Mouse (Mus musculus) gastrocnemius, postnatal 36 days (tissue): ENCODE data around the gene Hipk1. TPM values are rescaled to one million over a fixed set of nuclear protein-coding genes. Genes with fewer than 3 reads are reported as not detected.

ENCODE experiments used
- DNase-seq, 2 experiments: peaks; one replicate each; pipeline ENCODE4 v3.0.0; 2022
- intact Hi-C: fragments of 180-260 bp; cut with DNase I; formaldehyde crosslinking; loops from one replicate; pipeline ENCODE4 v1.15.1; 2025
- total RNA-seq, 2 experiments: library from RNA; stranded (reverse); gene quantifications; 2 replicates each; pipeline ENCODE4 v1.2.3; 2021

Hipk1 gene
- total RNA-seq, 2 experiments from 2014 or later = 53.8 to 61.3 TPM

- no peak for DNase-seq
- intact Hi-C loops = no loop called here
Measured at GRCm38 (mm10) chr3:103729850-103730249, 61.5 kb downstream of the Hipk1 start.

DNA sequence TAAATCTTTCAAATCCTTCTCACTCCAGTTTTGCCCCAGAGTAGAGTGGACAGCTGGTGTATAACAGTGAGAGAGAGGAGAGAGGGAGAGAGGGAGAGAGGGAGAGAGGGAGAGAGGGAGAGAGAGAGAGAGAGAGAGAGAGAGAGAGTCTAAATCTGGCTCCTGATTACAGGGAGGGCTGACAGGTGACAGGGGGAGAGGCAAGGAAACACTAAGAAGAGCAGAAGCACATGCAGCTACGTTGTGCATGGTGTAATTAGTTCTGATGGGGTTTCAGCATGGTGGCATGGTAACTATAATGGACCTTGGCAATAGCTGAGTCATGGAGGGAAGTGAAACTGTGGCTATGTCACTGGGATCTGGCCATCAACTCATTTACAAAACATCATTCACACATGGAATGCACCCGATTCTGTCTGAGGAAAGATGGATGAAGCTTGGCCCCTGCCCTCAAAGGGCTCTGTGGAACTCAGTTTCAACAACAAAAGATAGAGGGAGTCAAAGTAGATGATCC is 63.5 kb downstream of the Hipk1 start:
- DNase-seq = no peak
- intact Hi-C loops = no loop called here

DNA sequence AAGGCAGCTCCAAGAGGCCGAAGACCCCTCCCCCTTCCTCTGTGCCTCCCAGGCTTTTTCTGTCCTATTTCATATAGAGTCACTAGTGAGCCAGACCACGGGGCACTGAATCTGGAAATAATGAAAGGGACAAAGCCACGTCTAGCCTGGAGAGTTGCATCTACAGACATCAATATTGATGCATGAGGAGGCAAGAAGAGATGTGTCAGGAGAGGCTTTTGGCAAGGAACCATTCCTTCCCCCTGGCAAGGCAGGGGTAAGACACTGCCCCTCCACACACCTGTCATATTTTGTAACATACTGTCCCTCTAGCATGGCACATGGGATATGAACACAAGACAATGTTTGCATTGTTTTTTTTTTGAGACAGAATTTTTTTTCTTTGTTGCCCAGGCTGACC is 64.7 kb downstream of the Hipk1 start:
- intact Hi-C loops = no loop called here

DNA sequence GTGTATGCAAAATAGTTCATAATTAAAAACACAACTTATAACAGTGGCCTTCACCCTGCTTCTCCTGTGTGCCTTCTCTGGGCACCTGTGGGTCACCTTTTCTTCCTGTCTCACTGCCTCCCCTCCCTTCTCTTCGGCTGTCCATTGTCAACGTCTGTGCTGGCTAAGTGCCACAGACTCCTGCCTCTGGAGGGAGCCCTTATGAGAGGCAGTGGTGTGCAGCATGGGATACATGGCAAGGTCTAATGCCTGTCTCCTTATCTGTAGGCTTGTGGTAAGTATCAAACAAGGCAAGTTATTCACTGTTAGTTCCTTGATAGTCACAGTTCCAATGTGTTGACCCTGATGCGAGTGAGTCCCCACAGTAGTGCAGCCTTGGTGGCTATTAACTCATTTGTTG is 67.2 kb downstream of the Hipk1 start:
- DNase-seq = no peak
- intact Hi-C loops = no loop called here

More for the DNA sequence above, 64.7 kb downstream of the Hipk1 start:
- DNase-seq = no peak

- no peak for DNase-seq
- intact Hi-C loops = no loop called here
Measured at GRCm38 (mm10) chr3:103718728-103719127, 72.6 kb downstream of the Hipk1 start.

DNA sequence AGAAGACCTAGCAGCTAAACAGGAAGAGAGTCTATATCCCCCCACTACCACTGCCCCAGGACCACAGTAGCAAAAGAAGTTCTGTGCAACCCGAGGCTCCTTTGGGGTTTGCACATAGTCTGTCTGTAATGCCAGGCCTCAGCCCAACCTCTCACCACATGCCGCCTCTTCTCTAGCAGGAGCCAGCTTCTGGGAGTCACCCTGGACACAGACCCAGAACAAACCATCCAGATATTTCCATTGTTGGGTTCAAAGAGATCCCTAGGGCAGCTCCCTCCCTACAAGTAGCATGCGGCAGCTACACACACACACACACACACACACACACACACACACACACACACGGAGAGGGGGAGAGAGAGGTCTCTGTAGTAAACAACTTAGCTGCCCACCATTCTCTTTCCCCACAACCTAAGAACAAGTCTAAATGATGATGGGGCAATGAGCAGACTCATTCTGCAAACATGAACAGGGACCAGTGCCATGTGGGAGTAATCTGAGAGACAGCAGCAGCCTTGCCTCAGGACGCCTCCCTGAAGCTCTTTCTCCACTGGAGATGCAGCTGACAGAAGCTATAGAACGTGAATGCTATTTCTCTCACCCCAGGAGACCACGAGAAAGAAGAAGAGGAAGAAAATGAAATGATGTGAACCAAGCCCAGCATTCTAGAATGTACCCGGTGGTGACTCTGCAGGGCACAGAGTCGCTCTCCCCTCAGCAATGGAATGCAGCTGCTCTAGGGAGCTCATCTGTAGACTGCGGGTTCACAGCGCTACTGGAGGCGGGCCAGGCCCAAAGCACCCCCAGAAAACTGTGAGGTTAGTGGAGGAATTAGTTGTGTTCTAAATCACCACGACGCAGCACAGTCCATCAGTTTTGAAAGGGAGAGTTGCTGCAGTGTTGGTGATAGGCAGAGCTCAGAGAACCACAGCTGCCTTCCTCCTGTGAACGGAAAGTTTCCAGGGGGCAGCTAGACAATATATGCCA is 74.3 kb downstream of the Hipk1 start:
- intact Hi-C loops = no loop called here

DNA sequence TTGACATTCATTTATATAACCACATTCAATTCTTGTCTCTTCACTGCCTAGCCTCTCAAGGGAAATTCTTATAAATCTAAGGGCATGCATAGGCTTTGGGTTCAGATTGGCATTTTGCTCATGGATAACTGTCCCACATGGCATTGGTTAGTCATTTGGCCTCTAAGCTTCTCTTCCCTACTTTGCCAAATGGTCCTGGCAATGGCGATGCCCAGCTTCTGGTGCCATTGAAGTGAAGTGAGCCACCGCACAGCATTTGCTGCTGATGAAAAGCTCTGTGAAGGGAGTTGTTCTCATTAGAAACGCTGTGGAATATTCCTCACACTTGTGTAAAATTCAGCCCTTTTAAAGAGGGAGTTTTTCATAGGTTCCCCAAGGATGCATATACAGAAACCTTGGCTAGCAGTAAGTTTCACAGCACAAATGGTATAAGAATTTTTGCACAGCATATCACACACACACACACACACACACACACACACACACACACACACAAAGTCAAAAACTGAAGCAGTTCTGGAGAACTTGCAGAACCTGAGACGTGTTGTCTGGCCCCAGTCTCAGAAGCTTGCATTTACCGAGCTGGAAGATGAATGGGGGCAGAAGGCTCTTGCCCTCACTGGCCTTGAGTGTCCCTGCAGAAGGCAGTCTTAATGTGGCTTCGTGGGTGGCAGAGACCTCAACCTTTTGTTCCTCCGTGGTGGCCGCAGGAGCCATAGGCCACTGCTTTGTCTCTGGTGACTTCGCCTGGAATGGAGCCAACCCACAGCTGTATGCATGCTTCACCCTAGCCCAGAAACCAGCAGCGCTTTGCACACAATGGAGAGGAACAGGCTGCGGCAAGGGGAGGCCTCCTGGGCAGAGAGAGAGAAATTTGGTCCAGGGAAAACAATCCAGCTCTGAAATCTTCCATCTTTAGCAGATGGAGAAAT is 75.3 kb downstream of the Hipk1 start:
- DNase-seq = no peak
- intact Hi-C loops = no loop called here

More for the DNA sequence above, 74.3 kb downstream of the Hipk1 start:
- DNase-seq = no peak

GRCm38 (mm10) chr3:103714942-103715341 is 76.4 kb downstream of the Hipk1 start:
- DNase-seq = no peak
- intact Hi-C loops = no loop called here

DNA sequence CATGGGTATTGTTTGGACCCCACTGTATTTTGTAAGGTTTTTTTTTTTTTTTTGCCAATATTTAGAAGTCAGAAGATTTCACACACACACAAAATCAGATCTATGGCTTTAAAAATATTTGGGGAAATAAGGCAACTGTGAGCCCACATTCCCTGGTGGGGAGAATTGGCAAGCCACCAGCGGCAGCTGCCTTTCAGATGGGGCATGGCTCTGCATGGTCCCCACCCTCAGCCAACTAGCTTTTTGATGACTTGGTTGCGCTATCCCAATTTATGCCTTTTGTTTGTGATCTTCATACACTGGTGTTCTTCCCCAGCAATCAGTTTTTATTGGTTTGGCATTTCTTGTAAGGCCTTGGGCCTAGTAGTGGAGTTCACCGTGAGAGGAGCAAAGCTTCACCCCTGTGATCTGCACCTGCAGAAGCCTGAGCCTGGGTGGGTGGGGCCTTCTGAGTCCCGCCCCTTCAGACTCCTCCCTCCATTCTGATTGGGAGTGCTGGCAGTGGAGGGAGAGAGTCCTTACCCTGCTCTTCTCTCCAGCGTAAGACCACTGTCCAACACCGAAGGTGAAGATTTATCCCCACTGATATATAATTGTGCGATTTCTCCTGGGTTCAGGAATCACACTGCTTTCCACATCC is 77.0 kb downstream of the Hipk1 start:
- intact Hi-C loops = no loop called here
- no peak for DNase-seq

- intact Hi-C loops = no loop called here
- DNase-seq = no peak
Measured at GRCm38 (mm10) chr3:103712196-103712595, 79.2 kb downstream of the Hipk1 start.

DNA sequence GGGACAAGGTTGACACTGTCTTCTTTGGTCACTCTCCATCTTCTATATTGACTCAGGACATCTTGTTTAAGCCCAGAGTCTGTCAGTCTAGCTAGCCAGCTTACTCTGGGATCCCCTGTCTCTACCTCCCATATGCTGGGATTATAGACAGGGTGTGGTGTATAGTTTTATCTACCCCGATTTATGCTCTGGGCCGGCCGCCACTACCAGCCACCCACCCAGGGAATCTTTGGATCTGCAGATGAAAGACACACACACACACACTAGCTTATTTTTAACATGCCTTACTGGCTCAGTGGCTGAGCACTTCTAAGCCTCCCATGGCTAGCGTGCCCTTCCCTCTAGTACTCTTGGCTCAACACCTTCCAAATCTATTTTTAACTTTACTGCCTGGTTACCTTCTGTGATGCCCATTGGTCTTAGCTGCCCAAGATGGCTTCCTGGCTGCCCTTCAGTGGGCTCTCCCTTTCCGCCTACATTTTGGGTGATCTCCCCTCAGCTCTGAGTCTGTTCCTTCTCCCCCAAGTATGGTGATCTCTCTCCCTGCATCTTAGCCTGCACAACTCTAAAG is 81.8 kb downstream of the Hipk1 start:
- intact Hi-C loops = no loop called here

GRCm38 (mm10) chr3:103705426-103705825 is 85.9 kb downstream of the Hipk1 start:
- no peak for DNase-seq
- intact Hi-C loops = no loop called here

More for the DNA sequence above, 81.8 kb downstream of the Hipk1 start:
- no peak for DNase-seq

DNA sequence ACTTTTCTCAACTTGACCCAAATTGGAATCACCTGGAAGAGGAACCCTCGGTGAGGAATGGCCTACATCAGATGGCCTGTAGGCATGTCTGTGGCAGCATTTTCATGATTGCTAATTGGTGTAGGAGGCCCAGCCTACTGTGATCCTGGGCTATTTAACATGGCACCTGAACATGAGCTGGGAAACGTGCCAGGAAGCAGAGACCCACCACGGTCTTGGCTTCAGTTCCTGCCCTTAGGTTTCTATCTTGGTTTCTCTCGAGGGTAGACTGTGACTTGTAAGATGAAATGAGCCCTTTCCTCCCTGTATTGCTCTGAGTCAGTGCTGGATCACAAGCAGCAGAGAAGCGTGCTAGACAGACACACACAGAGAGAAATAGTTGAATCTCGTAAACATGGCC is 86.7 kb downstream of the Hipk1 start:
- no peak for DNase-seq
- intact Hi-C loops = no loop called here

- no peak for DNase-seq
- intact Hi-C loops = no loop called here
Measured at GRCm38 (mm10) chr3:103696388-103696925, 94.9 kb downstream of the Hipk1 start.

DNA sequence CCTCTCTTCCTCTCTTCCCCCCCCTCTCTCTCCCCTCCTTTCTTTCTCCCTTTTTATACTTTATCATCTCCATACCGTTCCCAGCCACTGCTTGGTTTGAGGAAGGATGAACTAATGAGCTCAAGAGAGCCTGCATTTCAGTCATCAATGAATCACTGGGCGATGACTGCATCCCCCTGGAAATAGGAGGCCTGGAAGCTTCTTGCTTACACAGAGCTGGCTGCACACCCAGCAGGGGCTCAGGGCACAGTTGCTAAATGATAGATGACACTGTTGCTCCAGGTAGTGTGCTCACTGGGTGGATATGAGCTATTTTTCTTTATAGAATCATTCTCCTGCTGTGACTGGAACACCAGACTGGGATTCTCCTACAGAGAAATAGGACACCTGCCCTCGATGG is 95.8 kb downstream of the Hipk1 start:
- DNase-seq = no peak
- intact Hi-C loops = no loop called here

DNA sequence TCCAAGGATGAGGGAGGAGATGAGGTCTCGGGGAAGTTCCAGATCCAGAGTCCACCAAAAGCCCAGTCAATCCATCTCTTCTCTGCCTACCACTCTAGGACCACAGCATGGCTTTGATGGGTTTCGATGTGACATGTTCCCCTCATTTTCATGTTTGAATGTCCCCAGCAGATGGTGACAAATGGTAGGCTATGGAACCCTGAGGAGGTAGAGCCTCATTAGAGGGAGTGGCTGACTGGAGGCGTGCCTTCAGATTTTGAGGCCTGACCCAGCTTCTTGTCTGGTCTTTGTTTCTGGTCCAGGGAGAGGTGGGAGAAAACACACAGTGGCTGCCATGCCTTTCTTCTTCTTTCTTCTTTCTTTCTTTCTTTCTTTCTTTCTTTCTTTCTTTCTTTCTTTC is 100.9 kb downstream of the Hipk1 start:
- intact Hi-C loops = no loop called here
- peak in 1 of 2 experiments; percentile 11 for DNase-seq
